Mouse (Mus musculus) G1E (cell line): Measurements from ENCODE around the gene Galt. TPM values are rescaled to one million over a fixed set of nuclear protein-coding genes. Genes with fewer than 3 reads are reported as not detected.
A peak's percentile ranks its signal among the peaks of the same experiment; 100 is the strongest.

Source experiments
- ATAC-seq: 2 replicates; pipeline ENCODE4 v1.8.0; 2016; ENCODE audit warnings: mild to moderate bottlenecking; ENCODE audit not compliant: insufficient number of reproducible peaks, poor library complexity, low FRiP score, severe bottlenecking; ENCODE audit errors: extremely low read depth
- DNase-seq: peaks from one replicate; pipeline ENCODE4 v3.0.0; 2012; ENCODE audit warnings: low spot score
- H3K27me3 ChIP-seq: 2 replicates; pipeline ENCODE4 v1.6.1; 2012; ENCODE audit warnings: mild to moderate bottlenecking, low read length, inconsistent platforms; ENCODE audit not compliant: insufficient read depth
- H3K36me3 ChIP-seq: replicated peaks from 2 replicates; pipeline ENCODE3; 2012; ENCODE audit warnings: mild to moderate bottlenecking, inconsistent platforms
- H3K4me1 ChIP-seq: 2 replicates; pipeline ENCODE4 v1.6.1; 2012; ENCODE audit warnings: low read depth, low read length, inconsistent platforms, mixed read lengths; ENCODE audit not compliant: insufficient read depth
- H3K4me3 ChIP-seq: 2 replicates; pipeline ENCODE4 v1.5.1; 2012; ENCODE audit warnings: low read depth, mild to moderate bottlenecking, inconsistent platforms, low read length, moderate library complexity, mixed read lengths
- H3K9me3 ChIP-seq: replicated peaks from 2 replicates; pipeline ENCODE4 v1.6.1; 2012; ENCODE audit warnings: inconsistent platforms
- CTCF ChIP-seq: IDR thresholded peaks from 2 replicates; pipeline ENCODE4 v1.5.1; 2012; ENCODE audit warnings: low read depth, low read length, inconsistent platforms, mixed read lengths
- GATA1 ChIP-seq: IDR thresholded peaks from 2 replicates; pipeline ENCODE4 v1.6.1; 2012; ENCODE audit warnings: borderline replicate concordance, low read length, inconsistent platforms, mixed read lengths
- GATA2 ChIP-seq: IDR thresholded peaks from 2 replicates; pipeline ENCODE4 v1.6.1; 2012; ENCODE audit warnings: low read depth, low read length, inconsistent platforms, borderline replicate concordance
- POLR2AphosphoS5 ChIP-seq: IDR thresholded peaks from 2 replicates; pipeline ENCODE4 v1.6.1; 2012; ENCODE audit warnings: low read depth, low read length, inconsistent platforms; ENCODE audit not compliant: insufficient replicate concordance
- TAL1 ChIP-seq: conservative IDR thresholded peaks from 2 replicates; pipeline ENCODE4 v1.6.1; 2012; ENCODE audit warnings: low read depth, low read length, inconsistent platforms, mixed read lengths
- polyA plus RNA-seq: library from polyadenylated mRNA; stranded (reverse); fragments of >175 nt; gene quantifications from 2 replicates; pipeline ENCODE4 v1.2.3, GENCODE M21; 2012
- total RNA-seq, 2 experiments: library from RNA; stranded (forward) in 1 of 2; stranded (reverse) in 1 of 2; fragments of 200-1000 nt in 1 of 2; fragments of >200 nt in 1 of 2; fragmentation: Nextera tagmentation in 1 of 2; gene quantifications; 2 replicates each; pipeline ENCODE4 v1.2.3; 2014 to 2017

Galt gene
- 43.9 and 58.2 TPM in 2 replicates for total RNA-seq (2014; fragmentation: Nextera tagmentation)
- total RNA-seq (2017) = 34.2 and 37.7 TPM in 2 replicates
- 41.0 and 52.4 TPM in 2 replicates for polyA plus RNA-seq

DNA sequence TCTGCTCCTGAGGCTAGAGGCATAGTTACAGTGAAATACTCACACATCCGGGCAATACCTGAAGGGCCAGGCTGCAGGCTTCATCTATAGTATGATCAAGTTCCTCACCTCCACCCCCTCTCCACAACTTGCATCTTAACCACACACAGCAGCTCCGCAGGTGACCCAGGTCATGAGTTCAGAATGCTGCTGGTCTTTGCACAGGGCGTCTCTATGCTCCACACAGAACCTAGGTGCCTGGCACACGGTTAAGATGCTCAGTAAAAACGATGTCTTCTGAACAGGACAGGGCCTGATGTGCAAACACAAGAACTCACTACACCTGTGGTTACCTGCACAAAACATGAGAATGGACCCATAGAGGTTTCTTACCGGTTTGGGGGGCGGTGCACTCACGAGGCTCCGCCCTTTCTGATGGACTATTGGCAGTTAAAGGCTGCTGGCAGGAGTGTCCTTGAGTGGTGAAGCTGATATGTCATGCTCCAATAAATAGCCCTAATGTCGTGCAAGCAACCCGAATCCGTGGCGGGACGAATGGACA is at the start of gene Galt:
Gene Galt (plus strand): TSS at position 432 of the 541 bp plus-strand sequence.
- peak within 1 kb of the TSS; percentile 89 for H3K4me3 ChIP-seq
- H3K36me3 ChIP-seq = peaks cover 38% of the 10 kb centered on the region

DNA sequence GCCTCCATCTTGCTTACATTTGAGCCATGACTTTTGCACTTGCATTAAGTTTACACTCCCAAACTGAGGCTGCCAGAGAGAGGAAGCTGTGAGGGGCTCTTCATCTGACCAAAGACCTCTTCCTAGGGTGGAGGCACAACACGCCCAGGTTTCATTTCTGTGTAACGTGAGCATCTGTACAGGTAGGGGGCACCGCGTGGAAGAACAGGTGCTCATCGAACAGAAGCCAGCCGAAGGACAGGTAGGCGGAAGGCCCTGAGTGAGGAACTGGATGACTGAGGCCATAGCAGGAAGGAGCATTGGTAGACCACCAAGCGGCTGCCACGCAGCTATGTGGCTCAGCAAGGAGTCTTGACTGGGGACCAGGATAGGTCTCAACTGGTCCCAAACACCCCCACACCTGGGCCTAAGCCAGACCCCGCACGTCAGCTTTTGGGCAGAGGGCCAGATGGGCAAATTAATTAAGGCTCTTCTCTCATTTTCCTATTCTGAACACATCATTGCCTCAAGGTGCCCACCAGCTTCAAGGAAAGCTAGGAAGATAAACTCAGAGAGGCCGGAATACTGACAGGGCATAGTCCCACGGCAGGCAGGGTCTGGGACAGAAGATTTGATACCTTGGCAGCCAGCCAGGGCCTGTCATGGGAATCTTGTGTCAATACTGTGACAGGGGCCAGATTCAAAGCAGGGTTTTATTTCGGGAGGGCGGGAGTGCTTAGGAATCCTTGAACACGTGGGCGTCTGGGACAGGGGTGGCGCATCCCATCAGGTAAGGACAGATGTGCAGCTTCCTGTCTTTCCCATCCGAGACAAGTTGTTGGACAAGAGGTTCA is 48.9 kb upstream of the Galt start:
- peaks cover 18% of the 10 kb centered on the region for H3K4me1 ChIP-seq
- H3K36me3 ChIP-seq = peaks cover 11% of the 10 kb centered on the region
- TF ChIP-seq POLR2AphosphoS5 = no peak
- H3K9me3 ChIP-seq = no peaks in the 10 kb centered on the region
- no peak for ATAC-seq
- no peak for DNase-seq
- peaks cover 23% of the 10 kb centered on the region for H3K27me3 ChIP-seq
- no peak overlapping the region for H3K4me3 ChIP-seq

More for the DNA sequence above, at the start of gene Galt:
- H3K27me3 ChIP-seq = no peaks in the 10 kb centered on the region
- no peak for TF ChIP-seq CTCF
- no peak for TF ChIP-seq TAL1
- no peak for TF ChIP-seq POLR2AphosphoS5
- no peak for TF ChIP-seq GATA2
- no peak for TF ChIP-seq GATA1
- DNase-seq (no peak), ATAC-seq (peak; percentile 54)
- H3K9me3 ChIP-seq = no peaks in the 10 kb centered on the region
- H3K4me1 ChIP-seq = peaks cover 35% of the 10 kb centered on the region

DNA sequence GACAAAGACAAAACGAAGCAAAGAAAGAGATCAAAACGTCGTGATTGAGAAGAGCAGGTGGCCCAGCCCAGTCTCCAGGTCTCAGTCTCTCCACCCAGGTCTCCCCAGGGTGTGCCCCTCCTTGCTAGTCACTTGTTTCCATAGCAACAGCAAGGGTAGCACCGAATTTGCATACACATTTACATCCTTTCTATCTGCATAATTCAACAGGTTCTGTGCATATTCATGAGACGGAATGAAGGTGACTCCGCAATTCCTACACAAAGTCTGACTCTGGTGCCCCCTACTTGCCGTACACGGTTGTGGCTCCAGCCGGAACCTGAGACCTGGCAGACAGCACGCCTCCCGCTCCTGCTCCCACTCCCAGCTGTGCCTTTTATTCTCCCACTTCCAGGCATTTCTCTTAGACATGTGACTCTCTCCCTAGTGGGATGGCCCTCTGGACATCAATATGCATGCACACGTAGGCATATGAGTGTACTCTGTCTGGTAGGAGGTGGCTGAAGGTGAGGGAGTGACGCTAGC is 48.0 kb upstream of the Galt start:
- peaks cover 23% of the 10 kb centered on the region for H3K27me3 ChIP-seq
- no peaks in the 10 kb centered on the region for H3K9me3 ChIP-seq
- H3K36me3 ChIP-seq = peaks cover 20% of the 10 kb centered on the region
- no peak for TF ChIP-seq GATA1
- no peak for TF ChIP-seq CTCF
- no peak for TF ChIP-seq GATA2
- TF ChIP-seq POLR2AphosphoS5 = no peak
- no peak for TF ChIP-seq TAL1
- DNase-seq (peak; percentile 44), ATAC-seq (peak; percentile 22)
- peaks cover 28% of the 10 kb centered on the region for H3K4me1 ChIP-seq
- H3K4me3 ChIP-seq = no peak overlapping the region

DNA sequence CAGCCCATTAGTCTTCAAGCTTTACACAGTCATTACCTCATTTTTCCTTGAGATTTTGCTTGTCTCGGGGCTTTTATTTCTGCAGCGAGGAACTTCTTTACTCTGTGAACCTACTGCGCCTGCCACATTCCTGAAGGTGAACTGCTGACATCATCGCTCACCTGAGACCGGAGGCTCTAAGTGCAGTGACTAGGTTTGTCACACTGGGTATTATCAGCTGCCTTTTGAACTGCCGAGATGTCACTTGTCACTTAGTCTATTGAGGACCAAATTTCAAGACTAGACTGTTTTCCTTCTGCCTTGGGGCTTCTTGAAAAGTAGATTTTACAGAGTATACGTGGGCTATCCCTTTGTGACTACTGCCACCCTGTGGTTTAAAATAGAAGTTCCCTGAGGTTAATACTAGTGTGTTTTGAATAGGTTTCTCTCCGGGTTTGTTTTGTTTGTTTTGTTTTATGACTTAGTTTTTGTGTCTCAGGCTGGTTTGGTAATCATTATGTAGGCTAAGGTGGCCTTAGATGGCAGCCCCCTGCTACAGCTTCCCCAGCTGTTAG is 46.8 kb upstream of the Galt start:
- Histone ChIP-seq H3K4me1 (peaks cover 36% of the 10 kb centered on the region), H3K27me3 (peaks cover 23% of the 10 kb centered on the region), H3K9me3 (no peaks in the 10 kb centered on the region), H3K4me3 (no peak overlapping the region), H3K36me3 (peaks cover 27% of the 10 kb centered on the region)
- DNase-seq (no peak), ATAC-seq (no peak)
- TF ChIP-seq GATA2 = no peak
- no peak for TF ChIP-seq GATA1
- no peak for TF ChIP-seq POLR2AphosphoS5
- TF ChIP-seq CTCF = no peak
- TF ChIP-seq TAL1 = no peak

DNA sequence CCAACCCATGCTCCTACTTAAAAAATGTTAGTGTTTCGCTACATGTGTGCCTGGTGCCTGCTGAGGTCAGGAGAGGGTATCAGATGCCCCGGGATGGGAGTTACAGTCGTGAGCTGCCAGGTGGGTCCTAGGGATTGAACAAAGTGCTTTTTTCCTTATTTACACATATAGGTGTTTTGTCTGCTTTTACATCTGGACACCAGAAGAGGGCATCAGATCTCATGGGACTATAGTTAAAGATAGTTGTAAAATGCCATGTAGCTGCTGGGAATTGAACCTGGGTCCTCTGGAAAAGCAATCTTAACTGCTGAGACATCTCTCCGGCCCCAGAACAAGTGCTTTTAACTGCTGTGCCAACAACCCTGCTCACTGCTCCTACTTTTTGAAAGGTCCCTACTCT is 44.8 kb upstream of the Galt start:
- no peak for DNase-seq
- TF ChIP-seq CTCF (no peak), GATA2 (no peak), TAL1 (no peak), GATA1 (no peak), POLR2AphosphoS5 (no peak)
- H3K27me3 ChIP-seq = peaks cover 17% of the 10 kb centered on the region
- ATAC-seq = no peak
- H3K4me3 ChIP-seq = no peak overlapping the region
- peaks cover 51% of the 10 kb centered on the region for H3K4me1 ChIP-seq
- H3K9me3 ChIP-seq = no peaks in the 10 kb centered on the region
- H3K36me3 ChIP-seq = peaks cover 37% of the 10 kb centered on the region
